10 mouse cellular contexts compared by ENCODE assay signal in the genomic region with DNA sequence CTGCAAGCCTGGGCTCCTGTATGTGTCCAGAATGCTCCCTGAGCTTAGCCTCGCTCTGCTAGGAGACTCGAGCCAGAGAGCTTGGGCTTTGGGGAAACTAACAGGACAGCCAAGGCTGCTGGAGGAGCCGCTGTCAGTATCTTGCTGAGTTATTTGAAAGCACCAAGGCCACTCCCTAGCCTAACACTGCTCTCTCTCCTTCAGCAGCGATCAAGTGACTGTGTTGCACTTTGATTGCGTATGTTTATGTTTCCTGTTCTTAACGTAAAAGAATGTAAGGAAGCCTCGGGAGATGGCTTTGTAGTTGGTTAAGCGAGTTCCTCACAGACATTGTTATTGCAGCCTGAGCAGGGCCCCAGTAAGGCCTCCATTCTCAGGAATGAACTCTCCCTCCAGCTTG. TPM values are rescaled to one million over a fixed set of nuclear protein-coding genes. Genes with fewer than 3 reads are reported as not detected.
A peak's percentile ranks its signal among the peaks of the same experiment; 100 is the strongest.
DNase-seq lines count a peak whose midpoint lies in the region; ATAC-seq and TF ChIP-seq lines count a peak whose summit lies in the region.
"Had no signal": no experiment of that assay in that cellular context is flagged by ENCODE, and none has a peak within 500 bp of the region (broad histone marks: within the 10 kb centered on the region; RNA-seq: fewer than 3 reads in every experiment).

No protein-coding gene starts in this region.

- no peak overlapping the region for H3K4me2 ChIP-seq in forebrain, embryonic 12.5 days
- no peak overlapping the region for H3K4me2 ChIP-seq in forebrain, postnatal 0 days (ENCODE audit: low read depth)
- H3K4me2 ChIP-seq in lung, postnatal 0 days (replicated peaks; ENCODE audit: low read depth, low read length) = no peak overlapping the region
- H3K4me2 ChIP-seq in intestine, embryonic 15.5 days (replicated peaks) = 0 out of 2 replicates have a peak overlapping the region, but pooled peaks have one; percentile 16
- peak overlapping the region; percentile 8; the same call in 1 of the 2 replicates for H3K4me2 ChIP-seq in stomach, embryonic 15.5 days
- no peak overlapping the region for H3K4me2 ChIP-seq in midbrain, postnatal 0 days (ENCODE audit: low read depth, low read length, poor library complexity, severe bottlenecking)
- H3K4me2 ChIP-seq: limb, embryonic 12.5 days had no signal

- no peak for TF ChIP-seq CTCF in forebrain, postnatal 0 days (IDR thresholded peaks at IDR 0.05; ENCODE audit: low read depth)
- no peak for TF ChIP-seq CTCF in lung, postnatal 0 days (IDR thresholded peaks at IDR 0.05)
- TF ChIP-seq CTCF in midbrain, postnatal 0 days (IDR thresholded peaks at IDR 0.05) = no peak

- H3K9ac ChIP-seq in forebrain, embryonic 12.5 days = 0 out of 2 replicates have a peak overlapping the region, but pooled peaks have one; percentile 17
- H3K9ac ChIP-seq in forebrain, postnatal 0 days = no peak overlapping the region
- H3K9ac ChIP-seq in lung, postnatal 0 days (replicated peaks; ENCODE audit: low read depth) = no peak overlapping the region
- no peak overlapping the region for H3K9ac ChIP-seq in intestine, embryonic 15.5 days
- H3K9ac ChIP-seq in stomach, embryonic 15.5 days = no peak overlapping the region
- no peak overlapping the region for H3K9ac ChIP-seq in midbrain, postnatal 0 days (replicated peaks; ENCODE audit: low read length, poor library complexity, severe bottlenecking)
- H3K9ac ChIP-seq: limb, embryonic 12.5 days had no signal

- H3K4me3 ChIP-seq in forebrain, embryonic 12.5 days (replicated peaks) = no peak overlapping the region
- no peak overlapping the region for H3K4me3 ChIP-seq in forebrain, postnatal 0 days (ENCODE audit: low read depth, low read length)
- H3K4me3 ChIP-seq in lung, postnatal 0 days (ENCODE audit: low read depth, low read length) = no peak overlapping the region
- H3K4me3 ChIP-seq in intestine, embryonic 15.5 days (replicated peaks) = no peak overlapping the region
- H3K4me3 ChIP-seq in stomach, embryonic 15.5 days (replicated peaks) = no peak overlapping the region
- H3K4me3 ChIP-seq in midbrain, postnatal 0 days (ENCODE audit: low read depth, low read length) = no peak overlapping the region
- H3K4me3 ChIP-seq: limb, embryonic 12.5 days had no signal

- H3K27ac ChIP-seq in forebrain, embryonic 12.5 days = no peak overlapping the region
- no peak overlapping the region for H3K27ac ChIP-seq in forebrain, postnatal 0 days (ENCODE audit: low read depth, low read length)
- peak overlapping the region; percentile 49; the same call in 1 of the 2 replicates for H3K27ac ChIP-seq in lung, postnatal 0 days (ENCODE audit: low read length)
- H3K27ac ChIP-seq in intestine, embryonic 15.5 days = peak overlapping the region; percentile 46; the same call in 1 of the 2 replicates
- peak overlapping the region; percentile 61; the same call in 1 of the 2 replicates for H3K27ac ChIP-seq in stomach, embryonic 15.5 days
- H3K27ac ChIP-seq in midbrain, postnatal 0 days (ENCODE audit: low read depth, low read length) = no peak overlapping the region
- H3K27ac ChIP-seq: limb, embryonic 12.5 days had no signal

- 78% methylated on average over 8 of the region's 8 CpGs for WGBS in forebrain, embryonic 12.5 days
- WGBS in forebrain, postnatal 0 days = 69% methylated on average over 8 of the region's 8 CpGs
- WGBS in lung, postnatal 0 days = 25% methylated on average over 8 of the region's 8 CpGs
- WGBS in intestine, embryonic 15.5 days = 23% methylated on average over 8 of the region's 8 CpGs
- WGBS in stomach, embryonic 15.5 days = 23% methylated on average over 8 of the region's 8 CpGs
- 66% methylated on average over 8 of the region's 8 CpGs for WGBS in midbrain, postnatal 0 days

- H3K4me1 ChIP-seq in forebrain, embryonic 12.5 days = peaks cover 10% of the 10 kb centered on the region; the same call in 1 of the 2 replicates
- no peaks in the 10 kb centered on the region for H3K4me1 ChIP-seq in forebrain, postnatal 0 days (ENCODE audit: insufficient read depth)
- H3K4me1 ChIP-seq in lung, postnatal 0 days (ENCODE audit: insufficient read depth, low read depth, low read length) = peaks cover 6% of the 10 kb centered on the region; the same call in 1 of the 2 replicates
- H3K4me1 ChIP-seq in intestine, embryonic 15.5 days (replicated peaks) = peaks cover 9% of the 10 kb centered on the region
- 0 out of 2 replicates have a peak, but pooled peaks cover 5% of the 10 kb centered on the region for H3K4me1 ChIP-seq in stomach, embryonic 15.5 days
- 0 out of 2 replicates have a peak, but pooled peaks cover 2% of the 10 kb centered on the region for H3K4me1 ChIP-seq in midbrain, postnatal 0 days (ENCODE audit: insufficient read depth, low read length)

- DNase-seq in forebrain, postnatal 0 days = no peak
- peak; percentile 43 for DNase-seq in lung, postnatal 0 days (ENCODE audit: low spot score)
- no peak for DNase-seq in lung, adult 18-20 months
- no peak for DNase-seq in midbrain, postnatal 0 days (ENCODE audit: low spot score)
- no peak for DNase-seq in gastrocnemius, postnatal 14 days

- H3K36me3 ChIP-seq in forebrain, embryonic 12.5 days (replicated peaks) = peaks cover 18% of the 10 kb centered on the region
- peaks cover 6% of the 10 kb centered on the region for H3K36me3 ChIP-seq in forebrain, postnatal 0 days (ENCODE audit: insufficient read depth)
- H3K36me3 ChIP-seq in lung, postnatal 0 days (ENCODE audit: insufficient read depth, low read length) = no peaks in the 10 kb centered on the region
- H3K36me3 ChIP-seq in intestine, embryonic 15.5 days = peaks cover 18% of the 10 kb centered on the region
- H3K36me3 ChIP-seq in stomach, embryonic 15.5 days = peaks cover 19% of the 10 kb centered on the region; the same call in 1 of the 2 replicates
- peaks cover 12% of the 10 kb centered on the region for H3K36me3 ChIP-seq in midbrain, postnatal 0 days (ENCODE audit: insufficient read depth, low read length)

- H3K27me3 ChIP-seq in forebrain, embryonic 12.5 days = no peaks in the 10 kb centered on the region
- H3K27me3 ChIP-seq in forebrain, postnatal 0 days (ENCODE audit: insufficient read depth, low read length) = no peaks in the 10 kb centered on the region
- no peaks in the 10 kb centered on the region for H3K27me3 ChIP-seq in lung, postnatal 0 days (replicated peaks; ENCODE audit: insufficient read depth, low read length)
- H3K27me3 ChIP-seq in intestine, embryonic 15.5 days (replicated peaks) = no peaks in the 10 kb centered on the region
- no peaks in the 10 kb centered on the region for H3K27me3 ChIP-seq in stomach, embryonic 15.5 days (replicated peaks)
- H3K27me3 ChIP-seq in midbrain, postnatal 0 days (ENCODE audit: insufficient read depth, low read length) = no peaks in the 10 kb centered on the region
- H3K27me3 ChIP-seq: limb, embryonic 12.5 days had no signal

- no peak for TF ChIP-seq EP300 in lung, postnatal 0 days (IDR thresholded peaks at IDR 0.05)

- intact Hi-C loops in gastrocnemius, postnatal 14 days (cut with DNase I; ENCODE audit: low total_unique reads) = no loop called here

- no peak for ATAC-seq in forebrain, embryonic 12.5 days (ENCODE audit: low FRiP score)
- no peak for ATAC-seq in forebrain, postnatal 0 days
- no peak for ATAC-seq in lung, postnatal 0 days
- ATAC-seq in intestine, embryonic 15.5 days = no peak
- no peak for ATAC-seq in stomach, embryonic 15.5 days (ENCODE audit: insufficient read depth, low FRiP score, low read depth)
- ATAC-seq in midbrain, postnatal 0 days (ENCODE audit: low FRiP score) = no peak

- H3K9me3 ChIP-seq in forebrain, embryonic 12.5 days = no peaks in the 10 kb centered on the region
- H3K9me3 ChIP-seq in forebrain, postnatal 0 days (ENCODE audit: low read length) = no peaks in the 10 kb centered on the region
- H3K9me3 ChIP-seq in lung, postnatal 0 days (ENCODE audit: low read length) = no peaks in the 10 kb centered on the region
- no peaks in the 10 kb centered on the region for H3K9me3 ChIP-seq in intestine, embryonic 15.5 days
- H3K9me3 ChIP-seq in stomach, embryonic 15.5 days = no peaks in the 10 kb centered on the region
- no peaks in the 10 kb centered on the region for H3K9me3 ChIP-seq in midbrain, postnatal 0 days (ENCODE audit: low read length)
- H3K9me3 ChIP-seq: limb, embryonic 12.5 days had no signal

RNA-seq across cellular contexts. Expression of a gene that starts 4.0 kb away (rescaled TPM):
- 93.7 and 98.9 TPM in 2 replicates for polyA plus RNA-seq in forebrain, embryonic 12.5 days (2016; fragmentation: Nextera tagmentation; extraction: Ambion mirVana)
- total RNA-seq in forebrain, postnatal 0 days (2014; rRNA removed) = 69.7 and 71.6 TPM in 2 replicates
- polyA plus RNA-seq in forebrain, postnatal 0 days (2015; fragmentation: Nextera tagmentation; extraction: Ambion mirVana) = 41.2 and 45.9 TPM in 2 replicates
- polyA plus RNA-seq in lung, postnatal 0 days (2015; fragmentation: Nextera tagmentation; extraction: Ambion mirVana) = 61.2 and 68.5 TPM in 2 replicates
- 131 and 140 TPM in 2 replicates for polyA plus RNA-seq in intestine, embryonic 15.5 days (2015; fragmentation: Nextera tagmentation; extraction: Ambion mirVana)
- polyA plus RNA-seq in stomach, embryonic 15.5 days (2015; fragmentation: Nextera tagmentation; extraction: Ambion mirVana) = 122 and 130 TPM in 2 replicates
- total RNA-seq in midbrain, postnatal 0 days (2014; rRNA removed) = 62.3 and 69.0 TPM in 2 replicates
- 57.2 and 58.0 TPM in 2 replicates for polyA plus RNA-seq in midbrain, postnatal 0 days (2015; fragmentation: Nextera tagmentation; extraction: Ambion mirVana)
- 10 to 100 TPM; 45.5 to 53.2 TPM for total RNA-seq in gastrocnemius, postnatal 14 days (2021)

RNA-seq across cellular contexts. Expression of a gene that starts 4.3 kb away (rescaled TPM):
- polyA plus RNA-seq in forebrain, embryonic 12.5 days (2016; fragmentation: Nextera tagmentation; extraction: Ambion mirVana) = 17.5 and 17.9 TPM in 2 replicates
- 5.2 and 5.4 TPM in 2 replicates for total RNA-seq in forebrain, postnatal 0 days (2014; rRNA removed)
- polyA plus RNA-seq in forebrain, postnatal 0 days (2015; fragmentation: Nextera tagmentation; extraction: Ambion mirVana) = 4.6 and 5.8 TPM in 2 replicates
- 6.8 and 8.1 TPM in 2 replicates for polyA plus RNA-seq in lung, postnatal 0 days (2015; fragmentation: Nextera tagmentation; extraction: Ambion mirVana)
- polyA plus RNA-seq in intestine, embryonic 15.5 days (2015; fragmentation: Nextera tagmentation; extraction: Ambion mirVana) = 22.7 and 23.3 TPM in 2 replicates
- 20.2 and 21.3 TPM in 2 replicates for polyA plus RNA-seq in stomach, embryonic 15.5 days (2015; fragmentation: Nextera tagmentation; extraction: Ambion mirVana)
- 4.3 and 4.4 TPM in 2 replicates for total RNA-seq in midbrain, postnatal 0 days (2014; rRNA removed)
- 5.6 and 6.2 TPM in 2 replicates for polyA plus RNA-seq in midbrain, postnatal 0 days (2015; fragmentation: Nextera tagmentation; extraction: Ambion mirVana)
- total RNA-seq in gastrocnemius, postnatal 14 days (2021) = 1 to 10 TPM; 5.4 to 5.6 TPM

RNA-seq across cellular contexts. Expression of a gene that starts 57.2 kb away (rescaled TPM):
- polyA plus RNA-seq in forebrain, embryonic 12.5 days (2016; fragmentation: Nextera tagmentation; extraction: Ambion mirVana) = 0.13 and 0.17 TPM in 2 replicates
- 0.23 TPM in 1 of 2 replicates, not detected in the other for total RNA-seq in forebrain, postnatal 0 days (2014; rRNA removed)
- polyA plus RNA-seq in forebrain, postnatal 0 days (2015; fragmentation: Nextera tagmentation; extraction: Ambion mirVana) = 0.18 and 0.23 TPM in 2 replicates
- polyA plus RNA-seq in lung, postnatal 0 days (2015; fragmentation: Nextera tagmentation; extraction: Ambion mirVana) = 3.9 and 4.0 TPM in 2 replicates
- polyA plus RNA-seq in intestine, embryonic 15.5 days (2015; fragmentation: Nextera tagmentation; extraction: Ambion mirVana) = 1.1 and 1.9 TPM in 2 replicates
- 3.6 and 4.0 TPM in 2 replicates for polyA plus RNA-seq in stomach, embryonic 15.5 days (2015; fragmentation: Nextera tagmentation; extraction: Ambion mirVana)
- not detected in 2 replicates for total RNA-seq in midbrain, postnatal 0 days (2014; rRNA removed)
- not detected in 2 replicates for polyA plus RNA-seq in midbrain, postnatal 0 days (2015; fragmentation: Nextera tagmentation; extraction: Ambion mirVana)
- not detected for total RNA-seq in gastrocnemius, postnatal 14 days (2021)
- polyA plus RNA-seq: C2C12 had no signal

Comparison
In these comparisons a context has a peak if more than half of its experiments do, and no peak if none do; other contexts are left out.
1. H3K27ac ChIP-seq: peak in lung, postnatal 0 days (single experiment), intestine, embryonic 15.5 days (single experiment) and stomach, embryonic 15.5 days (single experiment); none in forebrain, embryonic 12.5 days (single experiment), forebrain, postnatal 0 days (single experiment) and midbrain, postnatal 0 days (single experiment).
2. H3K4me2 ChIP-seq: peak in intestine, embryonic 15.5 days (single experiment) and stomach, embryonic 15.5 days (single experiment); none in forebrain, embryonic 12.5 days (single experiment), forebrain, postnatal 0 days (single experiment), lung, postnatal 0 days (single experiment) and midbrain, postnatal 0 days (single experiment).